Mouse (Mus musculus) heart, postnatal 0 days (tissue): ENCODE measurements at regions not wholly inside any gene's neighbourhood (a gene's known extent, or its start where the extent isn't known, plus 50 kb on each side); places are given as distances from the start of the nearest gene placed in this dataset.

Source experiments
- ATAC-seq: fragments of 200-750 bp; cut with Nextera tagmentation; 2 replicates; pipeline ENCODE4 v1.8.0; 2017; ENCODE audit warnings: low read depth, moderate number of reproducible peaks, moderate library complexity; ENCODE audit not compliant: insufficient read depth
- DNase-seq: peaks from one replicate; pipeline ENCODE4 v3.0.0-alpha.2; 2016; ENCODE audit warnings: low spot score
- H3K27ac ChIP-seq: fragments of 300-500 bp; sonication (generic); 2 replicates; pipeline ENCODE4 v1.5.1; 2014; ENCODE audit warnings: low read depth, mild to moderate bottlenecking
- H3K27me3 ChIP-seq: fragments of 300-500 bp; sonication (generic); 2 replicates; pipeline ENCODE4 v1.6.1; 2014; ENCODE audit warnings: low read length, mixed read lengths; ENCODE audit not compliant: control insufficient read depth, insufficient read depth
- H3K36me3 ChIP-seq: fragments of 300-500 bp; sonication (generic); replicated peaks from 2 replicates; pipeline ENCODE4 v1.6.1; 2014; ENCODE audit warnings: low read length, mixed read lengths; ENCODE audit not compliant: control insufficient read depth, insufficient read depth
- H3K4me1 ChIP-seq: fragments of 300-500 bp; sonication (generic); 2 replicates; pipeline ENCODE4 v1.6.1; 2014; ENCODE audit warnings: antibody characterized with exemption; ENCODE audit not compliant: control insufficient read depth, insufficient read depth
- H3K4me2 ChIP-seq: fragments of 300-500 bp; sonication (generic); 2 replicates; pipeline ENCODE4 v1.6.1; 2014; ENCODE audit warnings: low read depth, mild to moderate bottlenecking, low read length, moderate library complexity
- H3K4me3 ChIP-seq: fragments of 300-500 bp; sonication (generic); 2 replicates; pipeline ENCODE4 v1.5.1; 2014; ENCODE audit warnings: low read depth, low read length
- H3K9ac ChIP-seq: fragments of 300-500 bp; sonication (generic); replicated peaks from 2 replicates; pipeline ENCODE4 v1.6.1; 2014; ENCODE audit warnings: low read depth, low read length, mixed read lengths
- H3K9me3 ChIP-seq: fragments of 300-500 bp; sonication (generic); replicated peaks from 2 replicates; pipeline ENCODE4 v1.6.1; 2016; ENCODE audit warnings: low read length; ENCODE audit not compliant: control insufficient read depth
- CTCF ChIP-seq: IDR thresholded peaks from 2 replicates; pipeline ENCODE4 v1.5.1; 2016; ENCODE audit warnings: antibody characterized with exemption, control low read depth, low read depth
- EP300 ChIP-seq: IDR thresholded peaks from 2 replicates; pipeline ENCODE4 v1.6.1; 2016; ENCODE audit warnings: antibody characterized with exemption, low read depth
- WGBS: fragments of 180-500 bp; shearing (Covaris S2); extraction: QIAGEN DNeasy Blood & Tissue Kit; methylation state at CpG from one replicate; pipeline ENCODE4 v1.1.7; 2014; 5-methylcytosine and 5-hydroxymethylcytosine counted together

- H3K4me1 ChIP-seq = no peaks in the 10 kb centered on the region
- ATAC-seq (peak; percentile 68), DNase-seq (no peak)
- H3K9ac ChIP-seq = no peak overlapping the region
- H3K4me3 ChIP-seq = no peak overlapping the region
- peak overlapping the region; percentile 26; the same call in 1 of the 2 replicates for H3K4me2 ChIP-seq
- no peaks in the 10 kb centered on the region for H3K36me3 ChIP-seq
- no peak for TF ChIP-seq EP300
- no peak for TF ChIP-seq CTCF
- no peaks in the 10 kb centered on the region for H3K27me3 ChIP-seq
- WGBS = 19% methylated on average over 6 of the region's 6 CpGs
- H3K27ac ChIP-seq = peak overlapping the region; percentile 54
- peaks cover 2% of the 10 kb centered on the region; the same call in 1 of the 2 replicates for H3K9me3 ChIP-seq
Observed at GRCm38 (mm10) chr5:97554274-97554673, 97.5 kb upstream of the Gk2 start.

- Histone ChIP-seq H3K9ac (no peak overlapping the region), H3K4me2 (no peak overlapping the region), H3K4me1 (no peaks in the 10 kb centered on the region), H3K36me3 (no peaks in the 10 kb centered on the region), H3K9me3 (peaks cover 2% of the 10 kb centered on the region; the same call in 1 of the 2 replicates), H3K4me3 (no peak overlapping the region), H3K27ac (no peak overlapping the region), H3K27me3 (no peaks in the 10 kb centered on the region)
- DNase-seq (no peak), ATAC-seq (no peak)
- 66% methylated on average over 3 of the region's 3 CpGs for WGBS
- TF ChIP-seq EP300 (no peak), CTCF (peak; percentile 42)
Observed at GRCm38 (mm10) chr5:97553122-97553521, 96.3 kb upstream of the Gk2 start.

GRCm38 (mm10) chr5:97537492-97538257 is 80.9 kb upstream of the Gk2 start:
- H3K9ac ChIP-seq = no peak overlapping the region
- no peaks in the 10 kb centered on the region for H3K36me3 ChIP-seq
- H3K4me2 ChIP-seq = no peak overlapping the region
- 21% methylated on average over 3 of the region's 3 CpGs for whole genome bisulfite sequencing
- ATAC-seq = no peak
- no peak overlapping the region for H3K4me3 ChIP-seq
- no peaks in the 10 kb centered on the region for H3K9me3 ChIP-seq
- no peak overlapping the region for H3K27ac ChIP-seq
- H3K27me3 ChIP-seq = no peaks in the 10 kb centered on the region
- H3K4me1 ChIP-seq = no peaks in the 10 kb centered on the region
- TF ChIP-seq CTCF (no peak), EP300 (no peak)
- DNase-seq = no peak

- no peak for DNase-seq
- Histone ChIP-seq H3K36me3 (no peaks in the 10 kb centered on the region), H3K9me3 (no peaks in the 10 kb centered on the region), H3K4me3 (no peak overlapping the region), H3K4me1 (no peaks in the 10 kb centered on the region), H3K9ac (no peak overlapping the region), H3K27me3 (no peaks in the 10 kb centered on the region), H3K4me2 (no peak overlapping the region), H3K27ac (no peak overlapping the region)
- no peak for TF ChIP-seq EP300
- no peak for TF ChIP-seq CTCF
- ATAC-seq = no peak
- WGBS = 69% methylated on average over 5 of the region's 5 CpGs
Observed at GRCm38 (mm10) chr5:97533733-97534132, 76.9 kb upstream of the Gk2 start.

GRCm38 (mm10) chr5:97527555-97527954 is 70.7 kb upstream of the Gk2 start:
- H3K4me2 ChIP-seq = no peak overlapping the region
- H3K27ac ChIP-seq = no peak overlapping the region
- ATAC-seq = no peak
- no peaks in the 10 kb centered on the region for H3K4me1 ChIP-seq
- TF ChIP-seq CTCF = no peak
- no peak for TF ChIP-seq EP300
- H3K9me3 ChIP-seq = no peaks in the 10 kb centered on the region
- WGBS = 77% methylated on average over 5 of the region's 5 CpGs
- no peak overlapping the region for H3K4me3 ChIP-seq
- H3K27me3 ChIP-seq = no peaks in the 10 kb centered on the region
- H3K9ac ChIP-seq = no peak overlapping the region
- H3K36me3 ChIP-seq = no peaks in the 10 kb centered on the region
- no peak for DNase-seq
